Mouse (Mus musculus) cortical plate, adult 2 months (tissue): ENCODE measurements at regions not wholly inside any gene's neighbourhood (a gene's known extent, or its start where the extent isn't known, plus 50 kb on each side); places are given as distances from the start of the nearest gene placed in this dataset.

Source experiments
- CTCF ChIP-seq: fragments of 200-500 bp; IDR thresholded peaks from 2 replicates; pipeline ENCODE4 v1.5.1; 2011; ENCODE audit warnings: mild to moderate bottlenecking, control low read depth, low read length; ENCODE audit not compliant: insufficient read depth; ENCODE audit errors: extremely low read depth
- POLR2A ChIP-seq: fragments of 200-500 bp; IDR thresholded peaks from 2 replicates; pipeline ENCODE4 v1.6.1; 2011; ENCODE audit warnings: mild to moderate bottlenecking, low read length, control low read depth; ENCODE audit not compliant: insufficient read depth; ENCODE audit errors: extremely low read depth

DNA sequence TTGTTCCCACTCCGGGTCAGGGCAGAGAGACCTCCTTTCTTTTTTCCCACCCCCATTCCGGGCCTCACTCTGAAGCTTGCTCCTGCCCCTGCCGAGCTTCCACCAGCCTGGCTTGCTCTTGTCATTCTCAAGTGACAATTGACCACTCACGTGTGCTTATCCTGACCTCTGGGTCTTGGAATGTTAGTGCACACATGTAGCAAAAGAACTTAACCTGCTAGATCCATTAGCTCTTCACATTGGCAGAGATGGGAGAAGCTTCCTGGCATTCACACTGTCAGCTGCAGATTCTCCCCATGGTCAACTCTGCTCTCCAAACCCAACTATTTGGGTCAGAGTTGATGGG is 199.6 kb downstream of the Ets1 start:
- TF ChIP-seq POLR2A: no peak
- no peak for TF ChIP-seq CTCF
